Mouse (Mus musculus): ENCODE results near the gene Fscn2.

DNA sequence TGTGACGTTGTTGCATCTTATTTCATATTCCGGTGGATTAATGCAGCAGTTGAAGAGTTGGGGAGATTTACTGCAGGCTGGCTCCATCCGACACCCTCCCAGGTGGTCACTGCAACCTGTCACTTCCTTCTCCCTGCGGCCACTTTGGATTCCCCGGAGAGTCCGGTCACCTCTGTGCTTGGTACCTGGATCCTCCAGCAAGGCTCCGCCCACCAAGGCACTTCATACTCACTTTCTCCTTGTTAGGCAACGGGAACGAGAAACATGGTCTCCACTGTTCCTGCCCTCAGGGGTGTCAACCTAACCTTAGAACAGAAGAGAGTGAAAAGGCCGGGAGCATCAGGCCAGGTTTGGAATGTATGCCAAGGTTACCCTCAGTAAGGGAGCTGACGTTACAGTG, 10.6 kb upstream of the Fscn2 start:
- TF ChIP-seq CTCF (conservative IDR thresholded peaks at IDR 0.05; ENCODE audit: insufficient read depth, insufficient read length, low read depth, low read length), result no peak
- TF ChIP-seq POLR2A (IDR thresholded peaks at IDR 0.05; ENCODE audit: low read depth, low read length), result no peak
